8 mouse cellular contexts compared by ENCODE assay signal in the genomic region with DNA sequence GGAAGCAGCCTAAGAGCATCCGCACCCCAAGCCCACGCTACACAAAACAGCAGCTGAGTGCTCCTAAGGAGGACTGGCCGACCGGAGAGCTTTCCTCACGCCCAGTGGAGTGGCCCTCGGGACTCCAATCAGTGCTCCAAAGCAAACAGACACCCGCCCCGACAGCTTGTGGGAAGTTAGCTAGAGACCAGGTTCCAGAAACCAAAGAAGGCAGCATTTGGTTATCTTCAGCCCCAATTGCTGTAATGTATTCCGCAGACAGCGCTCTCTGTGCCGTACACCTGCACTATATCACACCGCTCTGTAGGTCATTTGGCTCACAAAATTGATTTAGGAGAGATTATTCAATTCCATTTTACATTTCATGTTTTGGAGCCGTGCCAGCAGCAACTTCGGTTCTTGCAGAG. TPM values are rescaled to one million over a fixed set of nuclear protein-coding genes. Genes with fewer than 3 reads are reported as not detected.
DNase-seq lines count a peak whose midpoint lies in the region; ATAC-seq and TF ChIP-seq lines count a peak whose summit lies in the region.

No protein-coding gene starts in this region.

- no peak overlapping the region for H3K4me3 ChIP-seq in hindbrain, embryonic 12.5 days
- H3K4me3 ChIP-seq in lung, embryonic 14.5 days (ENCODE audit: low read depth, low read length) = no peak overlapping the region
- H3K4me3 ChIP-seq in thymus, adult 2 months (ENCODE audit: control insufficient read depth, insufficient read depth, low read length) = no peak overlapping the region
- no peak overlapping the region for H3K4me3 ChIP-seq in left cerebral cortex, adult 2 months

- H3K9ac ChIP-seq in hindbrain, embryonic 12.5 days = no peak overlapping the region
- no peak overlapping the region for H3K9ac ChIP-seq in lung, embryonic 14.5 days

- H3K9me3 ChIP-seq in hindbrain, embryonic 12.5 days (replicated peaks) = no peaks in the 10 kb centered on the region
- H3K9me3 ChIP-seq in lung, embryonic 14.5 days (ENCODE audit: low read depth, low read length) = no peaks in the 10 kb centered on the region

- no peak for TF ChIP-seq POLR2A in thymus, adult 2 months (IDR thresholded peaks at IDR 0.05; ENCODE audit: control insufficient read depth, extremely low read depth, insufficient read depth, low read length, poor library complexity)

- DNase-seq in MN1 (ENCODE audit: low spot score) = peak; percentile 88
- DNase-seq in c-Kit-positive CD71-positive TER-119-negative erythroid progenitor cells, embryonic 14.5 days (ENCODE audit: low read depth) = peak; percentile 25
- DNase-seq in lung, embryonic 14.5 days = peak; percentile 39
- no peak for DNase-seq in right cerebral cortex, postnatal 10 days (ENCODE audit: low spot score in 2 of 2)
- DNase-seq in thymus, adult 2 months = no peak
- no peak for DNase-seq in urinary bladder, postnatal 4 days (ENCODE audit: low spot score in 2 of 2)
- DNase-seq in left cerebral cortex, adult 2 months (ENCODE audit: extremely low spot score in 1 of 2, low spot score in 2 of 2) = no peak

- H3K27ac ChIP-seq in hindbrain, embryonic 12.5 days = peak overlapping the region; percentile 26
- peak overlapping the region; percentile 62; the same call in 1 of the 2 replicates for H3K27ac ChIP-seq in lung, embryonic 14.5 days (ENCODE audit: low read depth)
- no peak overlapping the region for H3K27ac ChIP-seq in thymus, adult 2 months (ENCODE audit: control insufficient read depth, insufficient read depth, low read length)
- H3K27ac ChIP-seq in left cerebral cortex, adult 2 months = no peak overlapping the region

- H3K27me3 ChIP-seq in hindbrain, embryonic 12.5 days = no peaks in the 10 kb centered on the region
- no peaks in the 10 kb centered on the region for H3K27me3 ChIP-seq in lung, embryonic 14.5 days (ENCODE audit: insufficient read depth, low read length)
- no peaks in the 10 kb centered on the region for H3K27me3 ChIP-seq in thymus, adult 2 months (ENCODE audit: control insufficient read depth, insufficient read depth, low read length)

- no peak for TF ChIP-seq CTCF in lung, embryonic 14.5 days (IDR thresholded peaks at IDR 0.05; ENCODE audit: low read depth)
- TF ChIP-seq CTCF in thymus, adult 2 months (IDR thresholded peaks at IDR 0.05; ENCODE audit: borderline replicate concordance, control insufficient read depth, extremely low read depth, insufficient read depth, low read length, poor library complexity) = no peak
- TF ChIP-seq CTCF in left cerebral cortex, adult 2 months (IDR thresholded peaks at IDR 0.05) = no peak

- intact Hi-C loops in left cerebral cortex, adult 2 months (cut with DNase I) = no loop called here

- no peak for ATAC-seq in hindbrain, embryonic 12.5 days (ENCODE audit: low FRiP score)
- no peak for ATAC-seq in lung, embryonic 14.5 days (ENCODE audit: insufficient read depth)

- no peak overlapping the region for H3K4me2 ChIP-seq in hindbrain, embryonic 12.5 days (replicated peaks)
- peak overlapping the region; percentile 27 for H3K4me2 ChIP-seq in lung, embryonic 14.5 days

- H3K4me1 ChIP-seq in hindbrain, embryonic 12.5 days = peaks cover 31% of the 10 kb centered on the region
- no peaks in the 10 kb centered on the region for H3K4me1 ChIP-seq in lung, embryonic 14.5 days (ENCODE audit: insufficient read depth)
- peaks cover 12% of the 10 kb centered on the region for H3K4me1 ChIP-seq in thymus, adult 2 months (replicated peaks; ENCODE audit: control insufficient read depth, insufficient read depth, low read length)

- no peaks in the 10 kb centered on the region for H3K36me3 ChIP-seq in hindbrain, embryonic 12.5 days
- H3K36me3 ChIP-seq in lung, embryonic 14.5 days (ENCODE audit: insufficient read depth) = no peaks in the 10 kb centered on the region
- H3K36me3 ChIP-seq in thymus, adult 2 months (ENCODE audit: control insufficient read depth, insufficient read depth, low read length) = no peaks in the 10 kb centered on the region

- 80% methylated on average over 14 of the region's 14 CpGs for WGBS in hindbrain, embryonic 12.5 days
- WGBS in lung, embryonic 14.5 days = 53% methylated on average over 14 of the region's 14 CpGs
- WGBS in thymus, adult 2 months = 83% methylated on average over 14 of the region's 14 CpGs

RNA-seq across cellular contexts. Expression of gene Pcbp3, which starts 55.7 kb away (rescaled TPM):
- 68.6 and 69.0 TPM in 2 replicates for polyA plus RNA-seq in hindbrain, embryonic 12.5 days (2016; fragmentation: Nextera tagmentation; extraction: Ambion mirVana)
- polyA plus RNA-seq in lung, embryonic 14.5 days (2014; fragmentation: Nextera tagmentation; extraction: Ambion mirVana) = 15.9 and 16.1 TPM in 2 replicates
- polyA plus RNA-seq in thymus, adult 2 months (2012; rRNA removed) = 12.7 and 18.6 TPM in 2 replicates
- 10 to 100 TPM; 60.8 to 62.2 TPM for total RNA-seq in left cerebral cortex, adult 2 months (2021)

Comparison
In these comparisons a context has a peak if more than half of its experiments do, and no peak if none do; other contexts are left out.
1. DNase-seq: peak in MN1 (single experiment), c-Kit-positive CD71-positive TER-119-negative erythroid progenitor cells, embryonic 14.5 days (single experiment) and lung, embryonic 14.5 days (single experiment); none in right cerebral cortex, postnatal 10 days (0 of 2), thymus, adult 2 months (single experiment), urinary bladder, postnatal 4 days (0 of 2) and left cerebral cortex, adult 2 months (0 of 2).
2. H3K27ac ChIP-seq: peak in hindbrain, embryonic 12.5 days (single experiment) and lung, embryonic 14.5 days (single experiment); none in thymus, adult 2 months (single experiment) and left cerebral cortex, adult 2 months (single experiment).